ENCODE assay signal across 11 mouse cellular contexts in genomic region chr5:142405426-142405825, GRCm38 (mm10). TPM values are rescaled to one million over a fixed set of nuclear protein-coding genes. Genes with fewer than 3 reads are reported as not detected.
A peak's percentile ranks its signal among the peaks of the same experiment; 100 is the strongest.
DNase-seq lines count a peak whose midpoint lies in the region.
"Had no signal": no experiment of that assay in that cellular context is flagged by ENCODE, and none has a peak within 500 bp of the region (broad histone marks: within the 10 kb centered on the region; RNA-seq: fewer than 3 reads in every experiment).

No protein-coding gene starts in this region.

- peak; percentile 11 for DNase-seq in cerebellum, adult 9-10 months
- DNase-seq in cerebellum, adult 11-12 months, result no peak
- peak; percentile 54 for DNase-seq in layer of hippocampus, adult 9-11 months
- no peak for DNase-seq in layer of hippocampus, postnatal 10 days (ENCODE audit: low spot score in 2 of 2)
- DNase-seq in brain, adult 2 months (ENCODE audit: low read depth, low spot score), result peak; percentile 88
- peak; percentile 65 to 77 for DNase-seq in left cerebral cortex, postnatal 36 days (ENCODE audit: low spot score in 2 of 2)
- DNase-seq in testis, postnatal 10 days (ENCODE audit: low spot score), result no peak
- DNase-seq in cerebellum, adult 8-10 months, result no peak
- DNase-seq: cerebellum, adult 2 months; heart, adult 2 months; thymus, postnatal 4 days had no signal

- intact Hi-C loops in left cerebral cortex, postnatal 36 days (cut with DNase I), result no loop called here

RNA-seq across cellular contexts. Expression of gene Foxk1, which starts 4.1 kb away (rescaled TPM):
- total RNA-seq in layer of hippocampus, postnatal 10 days (2021), result 10 to 100 TPM; 33.9 to 37.9 TPM
- total RNA-seq in left cerebral cortex, postnatal 36 days (2021), result 10 to 100 TPM; 42.4 to 42.5 TPM

RNA-seq across cellular contexts. Expression of gene Ap5z1, which starts 58.3 kb away (rescaled TPM):
- 10 to 100 TPM; 19.7 to 20.8 TPM for total RNA-seq in layer of hippocampus, postnatal 10 days (2021)
- total RNA-seq in left cerebral cortex, postnatal 36 days (2021), result 10 to 100 TPM; 21.4 to 22.4 TPM

Comparison
In these comparisons a context has a peak if more than half of its experiments do, and no peak if none do; other contexts are left out.
1. DNase-seq: peak in cerebellum, adult 9-10 months (single experiment), layer of hippocampus, adult 9-11 months (single experiment), brain, adult 2 months (single experiment) and left cerebral cortex, postnatal 36 days (2 of 2); none in cerebellum, adult 11-12 months (single experiment), layer of hippocampus, postnatal 10 days (0 of 2), testis, postnatal 10 days (single experiment) and cerebellum, adult 8-10 months (single experiment).